Mouse (Mus musculus) stomach, postnatal 0 days (tissue): ENCODE data around the gene Ripor1.

Experiments used
- CTCF ChIP-seq: IDR thresholded peaks from 2 replicates; pipeline ENCODE4 v1.5.1; 2016; ENCODE audit warnings: antibody characterized with exemption, low read depth, mild to moderate bottlenecking, moderate library complexity
- EP300 ChIP-seq: optimal IDR thresholded peaks from 2 replicates; pipeline ENCODE3; 2016; ENCODE audit warnings: antibody characterized with exemption

DNA sequence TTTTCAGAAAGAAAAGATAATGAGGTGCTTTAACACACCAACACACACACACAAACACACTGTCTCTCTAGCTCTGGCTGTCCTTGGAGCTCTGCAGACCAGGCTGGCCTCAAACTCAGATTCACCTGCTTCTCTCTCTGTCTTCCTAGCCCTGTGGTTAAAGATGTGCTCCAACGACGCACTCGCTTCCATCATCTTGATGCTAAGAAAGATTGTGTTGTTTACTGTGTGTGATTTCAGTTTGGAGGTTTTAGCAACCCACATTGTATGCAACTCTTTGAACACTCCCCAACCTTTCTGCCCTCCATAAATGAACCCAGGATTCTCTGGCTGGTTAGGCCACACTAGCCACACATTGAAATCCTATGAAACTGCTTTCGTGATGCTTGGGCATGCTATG, 33.5 kb downstream of the Ripor1 start:
- no peak for TF ChIP-seq CTCF
- no peak for TF ChIP-seq EP300
